Mouse (Mus musculus): ENCODE measurements at regions not wholly inside any gene's neighbourhood (a gene's known extent, or its start where the extent isn't known, plus 50 kb on each side); places are given as distances from the start of the nearest gene placed in this dataset.

GRCm38 (mm10) chr2:75481863-75482262 is 177.2 kb upstream of the Hnrnpa3 start:
- no peak for DNase-seq (ENCODE audit: low spot score in 2 of 2)

DNA sequence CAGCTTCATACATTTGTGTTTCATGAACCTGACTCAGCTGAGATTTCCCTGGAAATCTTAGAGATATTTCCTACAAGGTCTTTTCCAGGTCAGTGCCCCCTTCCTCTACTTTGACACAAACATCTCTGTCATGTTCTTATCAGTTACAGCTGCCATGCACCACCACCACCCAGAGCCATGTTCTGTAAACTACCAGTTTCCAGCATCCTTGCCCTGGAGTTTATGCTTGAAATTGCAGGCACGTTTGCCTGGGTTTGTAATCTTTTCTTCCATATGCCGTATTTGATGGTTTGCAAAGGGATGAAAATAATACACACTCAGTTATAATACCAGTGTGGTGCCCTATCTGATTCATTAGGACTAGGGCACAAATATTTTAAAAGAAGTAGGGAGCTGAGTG is 176.6 kb upstream of the Hnrnpa3 start:
- no peak for DNase-seq (ENCODE audit: low spot score in 2 of 2)

DNA sequence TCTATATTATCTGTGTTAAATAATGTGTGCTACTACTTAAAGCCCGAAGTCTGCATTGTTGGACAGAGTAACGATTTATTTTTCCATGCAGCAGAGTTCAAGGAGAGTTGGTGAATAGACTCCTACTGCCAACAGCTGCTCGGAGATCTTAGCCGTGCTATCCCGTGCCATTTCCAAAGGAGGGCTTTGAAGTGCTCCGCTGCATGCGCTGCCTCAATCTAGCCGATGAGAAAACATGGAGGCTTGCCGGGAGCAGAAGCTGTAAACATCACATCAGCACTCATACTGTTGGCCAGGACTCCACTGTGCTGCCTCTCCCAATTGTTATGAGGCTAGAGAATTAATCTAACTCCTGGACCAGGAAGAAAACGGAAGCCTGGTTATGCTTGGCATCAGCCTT is 174.1 kb upstream of the Hnrnpa3 start:
- DNase-seq (ENCODE audit: low spot score in 2 of 2) = no peak

- DNase-seq (ENCODE audit: low spot score in 2 of 2) = no peak
Measured at GRCm38 (mm10) chr2:75491150-75491549, 167.9 kb upstream of the Hnrnpa3 start.

- no peak for DNase-seq (ENCODE audit: low spot score in 2 of 2)
Measured at GRCm38 (mm10) chr2:75491789-75492500, 167.1 kb upstream of the Hnrnpa3 start.

DNA sequence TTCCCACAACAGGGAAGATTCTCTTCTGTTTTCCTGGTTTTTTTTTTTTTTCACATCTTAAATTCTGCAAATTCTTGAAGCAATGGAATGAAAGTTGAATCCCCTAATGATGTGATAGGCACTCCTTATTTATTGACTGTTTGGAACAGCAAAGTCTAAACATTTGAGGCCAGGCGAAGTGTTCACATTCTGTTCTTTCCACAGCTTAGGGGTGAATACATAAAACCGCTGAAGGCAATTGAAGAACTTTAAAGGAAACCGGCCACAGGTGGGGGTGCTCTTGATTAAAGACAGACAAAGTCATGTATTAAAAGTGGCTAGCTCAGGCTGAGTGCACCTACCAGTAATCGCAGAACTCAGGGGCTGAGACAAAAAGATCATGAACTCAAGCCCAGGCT is 166.6 kb upstream of the Hnrnpa3 start:
- no peak for DNase-seq (ENCODE audit: low spot score in 2 of 2)

GRCm38 (mm10) chr2:75496606-75497240 is 162.3 kb upstream of the Hnrnpa3 start:
- DNase-seq (ENCODE audit: low spot score in 2 of 2) = no peak

GRCm38 (mm10) chr2:75510223-75510622 is 148.8 kb upstream of the Hnrnpa3 start:
- DNase-seq (ENCODE audit: low spot score in 2 of 2) = no peak

DNA sequence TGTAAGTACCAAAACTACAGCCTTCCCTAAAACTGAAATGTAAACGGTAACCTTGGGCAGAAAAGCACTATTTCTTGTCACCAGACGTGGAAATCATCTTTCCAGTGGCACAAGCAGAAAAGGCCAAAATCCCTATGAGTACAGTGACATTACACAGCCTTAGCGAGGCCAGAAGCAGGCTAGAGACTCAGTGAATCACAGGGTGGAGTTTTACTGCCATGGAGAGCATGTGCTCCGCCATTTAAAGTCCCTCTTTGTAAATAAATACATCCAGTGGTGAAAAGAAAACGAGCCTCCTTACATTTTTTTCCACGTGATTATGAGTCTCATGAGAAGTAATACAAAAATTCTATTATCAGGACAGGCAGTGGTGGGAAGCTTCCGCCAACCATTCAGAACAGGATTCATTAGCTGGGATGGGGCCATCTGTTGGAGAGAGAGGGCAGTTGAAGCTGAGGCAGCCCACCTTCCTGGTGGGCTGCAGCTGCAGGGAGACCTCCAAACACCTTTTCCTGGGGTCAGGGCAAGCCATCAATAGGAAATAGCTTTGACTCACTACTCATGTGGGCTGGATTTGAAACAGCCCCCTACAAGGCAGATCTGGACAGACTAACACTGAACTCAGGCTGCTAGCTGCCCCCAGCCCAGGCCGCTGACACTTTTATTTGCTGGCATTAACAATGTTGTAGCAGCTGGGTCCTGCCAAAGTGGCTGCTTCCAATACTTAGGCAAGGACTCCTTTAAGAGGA is 146.5 kb upstream of the Hnrnpa3 start:
- DNase-seq (ENCODE audit: low spot score in 2 of 2) = no peak

DNA sequence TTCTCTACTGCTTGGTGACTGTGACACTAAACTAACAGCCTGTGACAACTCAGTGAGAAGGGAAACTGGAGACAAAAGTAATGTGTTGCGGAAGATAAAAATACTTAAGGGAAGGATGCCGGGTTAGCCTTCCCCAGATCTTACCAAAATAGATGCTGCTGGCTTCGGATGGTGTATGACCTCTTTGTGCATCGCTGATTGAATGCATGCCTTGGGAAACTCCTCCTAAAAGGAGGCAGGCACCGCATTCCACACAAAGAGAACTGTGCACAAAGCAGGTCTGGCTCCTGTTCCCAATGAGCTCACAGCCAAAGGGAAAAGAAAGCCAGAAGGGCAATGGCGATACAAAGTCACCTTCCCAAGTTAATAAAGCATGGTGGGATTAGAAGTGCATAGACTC is 144.9 kb upstream of the Hnrnpa3 start:
- no peak for DNase-seq (ENCODE audit: low spot score in 2 of 2)

DNA sequence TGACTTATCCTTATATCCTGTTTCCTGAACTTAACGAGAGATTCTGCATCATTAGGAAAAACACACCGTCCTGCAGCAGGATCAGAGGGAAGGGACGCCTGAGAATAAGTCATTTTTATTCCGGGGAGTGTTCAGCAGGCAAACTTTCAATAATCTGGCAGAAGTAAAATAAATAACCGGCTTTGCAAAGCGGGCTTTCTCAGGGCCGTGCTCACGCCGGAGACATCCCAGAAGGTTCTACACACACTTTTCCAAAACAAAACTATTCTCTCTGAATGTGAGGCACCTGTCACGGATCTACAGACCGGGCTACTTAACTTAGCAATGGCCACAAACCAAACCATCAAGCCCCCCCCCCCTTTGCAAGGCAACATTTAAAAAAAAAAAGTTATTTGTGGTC is 142.8 kb upstream of the Hnrnpa3 start:
- no peak for DNase-seq (ENCODE audit: low spot score in 2 of 2)

DNA sequence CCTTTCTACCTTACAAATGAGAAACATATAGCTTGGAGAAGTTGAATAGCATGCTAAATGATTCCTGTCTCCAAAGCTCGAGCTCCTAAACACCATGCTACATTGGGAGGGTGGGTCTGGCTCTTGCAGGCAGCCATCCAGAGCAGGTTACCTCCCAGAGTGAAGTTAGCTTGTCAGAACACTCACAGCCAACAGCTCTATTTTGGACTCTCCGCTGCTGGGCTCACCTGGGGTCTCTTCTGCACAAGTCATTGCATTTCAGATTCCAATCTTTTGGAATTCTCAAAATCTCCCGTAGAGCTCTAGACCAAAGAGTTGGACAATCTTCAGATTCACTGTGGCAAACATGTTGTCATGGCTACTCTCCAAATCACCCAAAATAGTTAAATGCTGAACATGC is 142.0 kb upstream of the Hnrnpa3 start:
- DNase-seq (ENCODE audit: low spot score in 2 of 2) = no peak

- DNase-seq (ENCODE audit: low spot score in 2 of 2) = no peak
Measured at GRCm38 (mm10) chr2:75518607-75519006, 140.5 kb upstream of the Hnrnpa3 start.

GRCm38 (mm10) chr2:75525562-75525961 is 133.5 kb upstream of the Hnrnpa3 start:
- DNase-seq (ENCODE audit: low spot score in 2 of 2) = no peak

- no peak for DNase-seq (ENCODE audit: low spot score in 2 of 2)
Measured at GRCm38 (mm10) chr2:75528706-75529105, 130.4 kb upstream of the Hnrnpa3 start.

- DNase-seq (ENCODE audit: low spot score in 2 of 2) = no peak
Measured at GRCm38 (mm10) chr2:75538114-75538513, 120.9 kb upstream of the Hnrnpa3 start.

GRCm38 (mm10) chr2:75539726-75540125 is 119.3 kb upstream of the Hnrnpa3 start:
- no peak for DNase-seq (ENCODE audit: low spot score in 2 of 2)

DNA sequence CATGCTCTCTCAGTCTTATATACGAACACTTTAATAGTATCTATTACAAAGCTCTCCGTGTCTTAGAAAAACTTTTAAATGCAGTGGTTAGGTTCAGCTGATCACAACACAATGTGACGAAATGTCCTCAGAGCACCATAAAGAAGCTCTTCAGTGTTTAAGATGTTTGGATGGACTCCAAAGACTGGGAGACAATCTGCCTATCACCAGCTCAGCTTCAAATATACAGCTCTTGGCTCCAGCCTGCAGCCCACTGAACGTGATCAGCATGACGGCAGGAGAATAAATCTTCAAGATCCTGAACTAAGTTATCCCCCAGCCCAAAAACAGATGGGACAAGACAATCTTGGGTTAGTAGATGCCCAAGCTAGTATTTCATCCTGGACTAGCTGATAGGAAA is 116.7 kb upstream of the Hnrnpa3 start:
- DNase-seq (ENCODE audit: low spot score in 2 of 2) = no peak

DNA sequence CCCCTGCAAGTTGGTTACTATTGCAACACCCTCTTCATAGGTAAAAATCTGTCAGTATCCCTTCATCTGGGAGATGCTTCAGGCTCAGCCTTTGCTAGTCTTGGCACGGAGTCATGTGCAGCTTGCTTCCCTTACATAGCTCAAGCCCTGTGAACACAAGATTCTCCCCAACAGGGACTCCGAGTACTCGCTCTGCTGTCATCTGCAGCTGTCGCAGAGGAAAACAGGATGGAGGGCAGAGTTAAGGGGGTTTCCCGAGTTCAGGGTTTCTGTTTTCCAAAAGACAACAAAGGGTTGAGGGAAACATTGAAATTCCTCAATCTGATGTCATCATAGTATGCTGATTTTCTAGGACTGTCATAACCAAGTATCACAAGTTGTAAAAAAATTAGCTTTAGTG is 116.3 kb upstream of the Hnrnpa3 start:
- no peak for DNase-seq (ENCODE audit: low spot score in 2 of 2)

GRCm38 (mm10) chr2:75545971-75546370 is 113.1 kb upstream of the Hnrnpa3 start:
- no peak for DNase-seq (ENCODE audit: low spot score in 2 of 2)

- no peak for DNase-seq (ENCODE audit: low spot score in 2 of 2)
Measured at GRCm38 (mm10) chr2:75555676-75556075, 103.4 kb upstream of the Hnrnpa3 start.

GRCm38 (mm10) chr2:75556744-75557143 is 102.3 kb upstream of the Hnrnpa3 start:
- DNase-seq (ENCODE audit: low spot score in 2 of 2) = no peak

DNA sequence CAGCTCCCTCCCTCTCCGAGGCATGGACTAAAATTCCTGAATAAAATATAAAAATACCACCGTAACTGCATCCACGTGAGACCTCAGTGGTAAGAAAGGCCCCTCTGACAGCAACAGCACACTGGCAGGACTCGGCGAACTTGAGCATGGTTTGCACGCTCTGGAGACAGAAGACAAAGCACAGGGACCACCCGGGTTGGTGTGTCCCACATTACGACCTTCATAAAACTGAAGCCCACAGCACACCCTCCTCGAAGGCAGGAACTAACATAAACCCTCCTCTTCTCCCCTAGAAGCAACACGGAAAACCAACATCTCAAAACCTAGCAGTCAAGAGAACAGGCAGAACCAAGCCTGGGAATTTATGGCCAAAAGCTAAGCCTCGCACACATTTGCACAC is 101.7 kb upstream of the Hnrnpa3 start:
- no peak for DNase-seq (ENCODE audit: low spot score in 2 of 2)
